7 mouse cellular contexts compared by ENCODE assay signal in genomic region chr14:60251281-60252003, GRCm38 (mm10). TPM values are rescaled to one million over a fixed set of nuclear protein-coding genes. Genes with fewer than 3 reads are reported as not detected.
DNase-seq lines count a peak whose midpoint lies in the region; ATAC-seq lines count a peak whose summit lies in the region.

Gene Nupl1 (minus strand): TSS chr14:60251431.
Gene Gm49336 (minus strand): TSS chr14:60251507.

- WGBS in embryonic facial prominence, embryonic 12.5 days: under 1% methylated on average over 62 of the region's 62 CpGs
- under 1% methylated on average over 62 of the region's 62 CpGs for WGBS in limb, embryonic 11.5 days
- under 1% methylated on average over 62 of the region's 62 CpGs for WGBS in midbrain, embryonic 14.5 days

- H3K4me3 ChIP-seq in embryonic facial prominence, embryonic 12.5 days: peak within 1 kb of the TSS; percentile 97
- H3K4me3 ChIP-seq in limb, embryonic 11.5 days (ENCODE audit: low read depth, low read length): peak within 1 kb of the TSS; percentile 97
- peak within 1 kb of the TSS; percentile 96 for H3K4me3 ChIP-seq in midbrain, embryonic 14.5 days (replicated peaks; ENCODE audit: low read depth, low read length)

- DNase-seq in adrenal gland, postnatal 25 days: peak; percentile 98
- peak; percentile 100 for DNase-seq in heart, adult 11 months
- DNase-seq in kidney, adult 18-20 months: peak; percentile 98
- peak; percentile 97 for DNase-seq in limb, embryonic 11.5 days (ENCODE audit: low spot score)
- peak; percentile 100 for DNase-seq in midbrain, embryonic 14.5 days
- peak; percentile 97 for DNase-seq in spleen, adult 18-20 months

- peak within 1 kb of the TSS; percentile 70 for H3K4me2 ChIP-seq in embryonic facial prominence, embryonic 12.5 days (replicated peaks)
- peak within 1 kb of the TSS; percentile 72 for H3K4me2 ChIP-seq in limb, embryonic 11.5 days (ENCODE audit: low read depth, severe bottlenecking)
- peak within 1 kb of the TSS; percentile 63 for H3K4me2 ChIP-seq in midbrain, embryonic 14.5 days (ENCODE audit: low read length)

- ATAC-seq in embryonic facial prominence, embryonic 12.5 days (ENCODE audit: insufficient number of reproducible peaks, insufficient read depth, low FRiP score, low TSS enrichment): peak; percentile 99
- ATAC-seq in limb, embryonic 11.5 days (ENCODE audit: insufficient number of reproducible peaks, low FRiP score, low TSS enrichment, low read depth): peak; percentile 99
- ATAC-seq in midbrain, embryonic 14.5 days (ENCODE audit: low FRiP score, low TSS enrichment): peak; percentile 99

- no peaks in the 10 kb centered on the region for H3K9me3 ChIP-seq in embryonic facial prominence, embryonic 12.5 days
- no peaks in the 10 kb centered on the region for H3K9me3 ChIP-seq in limb, embryonic 11.5 days (ENCODE audit: control insufficient read depth, low read length)
- H3K9me3 ChIP-seq in midbrain, embryonic 14.5 days (ENCODE audit: control insufficient read depth, low read length): no peaks in the 10 kb centered on the region

- H3K36me3 ChIP-seq in embryonic facial prominence, embryonic 12.5 days: no peaks in the 10 kb centered on the region
- no peaks in the 10 kb centered on the region for H3K36me3 ChIP-seq in limb, embryonic 11.5 days (ENCODE audit: control insufficient read depth, insufficient read depth, low read length)
- H3K36me3 ChIP-seq in midbrain, embryonic 14.5 days (ENCODE audit: control insufficient read depth, insufficient read depth, low read length): no peaks in the 10 kb centered on the region

- peak within 1 kb of the TSS; percentile 94 for H3K9ac ChIP-seq in embryonic facial prominence, embryonic 12.5 days
- H3K9ac ChIP-seq in limb, embryonic 11.5 days (ENCODE audit: low read length): peak within 1 kb of the TSS; percentile 97
- peak within 1 kb of the TSS; percentile 92 for H3K9ac ChIP-seq in midbrain, embryonic 14.5 days (replicated peaks; ENCODE audit: low read length)

- no peaks in the 10 kb centered on the region for H3K27me3 ChIP-seq in embryonic facial prominence, embryonic 12.5 days
- H3K27me3 ChIP-seq in limb, embryonic 11.5 days (ENCODE audit: control insufficient read depth, insufficient read depth, low read length): no peaks in the 10 kb centered on the region
- no peaks in the 10 kb centered on the region for H3K27me3 ChIP-seq in midbrain, embryonic 14.5 days (ENCODE audit: control insufficient read depth, insufficient read depth, low read length)

- peak within 1 kb of the TSS; percentile 84 for H3K27ac ChIP-seq in embryonic facial prominence, embryonic 12.5 days
- H3K27ac ChIP-seq in limb, embryonic 11.5 days (replicated peaks; ENCODE audit: low read depth, low read length): peak within 1 kb of the TSS; percentile 62; the same call in 1 of the 2 replicates
- H3K27ac ChIP-seq in midbrain, embryonic 14.5 days (replicated peaks; ENCODE audit: low read depth, low read length): peak within 1 kb of the TSS; percentile 91

- peaks cover 17% of the 10 kb centered on the region for H3K4me1 ChIP-seq in embryonic facial prominence, embryonic 12.5 days
- no peaks in the 10 kb centered on the region for H3K4me1 ChIP-seq in limb, embryonic 11.5 days (ENCODE audit: control insufficient read depth, insufficient read depth, low read length)
- H3K4me1 ChIP-seq in midbrain, embryonic 14.5 days (ENCODE audit: control insufficient read depth, insufficient read depth, low read length): peaks cover 14% of the 10 kb centered on the region; the same call in 1 of the 2 replicates

RNA-seq across cellular contexts. Expression of gene Nupl1, which starts in this region (rescaled TPM):
- not detected in 2 replicates for total RNA-seq in adrenal gland, postnatal 25 days (2021)
- polyA plus RNA-seq in embryonic facial prominence, embryonic 12.5 days (2016; fragmentation: Nextera tagmentation; extraction: Ambion mirVana): not detected in 2 replicates
- not detected in 2 replicates for polyA plus RNA-seq in limb, embryonic 11.5 days (2014; fragmentation: Nextera tagmentation; extraction: Ambion mirVana)
- not detected in 2 replicates for polyA plus RNA-seq in midbrain, embryonic 14.5 days (2014; fragmentation: Nextera tagmentation; extraction: Ambion mirVana)

RNA-seq across cellular contexts. Expression of gene Gm49336, which starts in this region (rescaled TPM):
- 33.2 and 37.4 TPM in 2 replicates for total RNA-seq in adrenal gland, postnatal 25 days (2021)
- 57.6 and 60.9 TPM in 2 replicates for polyA plus RNA-seq in embryonic facial prominence, embryonic 12.5 days (2016; fragmentation: Nextera tagmentation; extraction: Ambion mirVana)
- polyA plus RNA-seq in limb, embryonic 11.5 days (2014; fragmentation: Nextera tagmentation; extraction: Ambion mirVana): 67.0 and 69.9 TPM in 2 replicates
- 55.1 and 76.9 TPM in 2 replicates for polyA plus RNA-seq in midbrain, embryonic 14.5 days (2014; fragmentation: Nextera tagmentation; extraction: Ambion mirVana)

Comparison
In these comparisons a context has a peak if more than half of its experiments do, and no peak if none do; other contexts are left out.
1. Peak in every context shown above with its lines: DNase-seq, ATAC-seq, H3K4me3 ChIP-seq and H3K27ac ChIP-seq.